Mouse (Mus musculus): Measurements from ENCODE around the gene Sf3a3. TPM values are rescaled to one million over a fixed set of nuclear protein-coding genes. Genes with fewer than 3 reads are reported as not detected.

Sf3a3 gene
- total RNA-seq, 1 experiment from 2014 or later, result 153 TPM

- peak; percentile 90 to 95 for ATAC-seq (replicated peaks in 1 of 2; ENCODE audit: insufficient read depth in 1 of 2, low FRiP score in 2 of 2, low TSS enrichment in 1 of 2, low read depth in 1 of 2, poor library complexity in 2 of 2, severe bottlenecking in 2 of 2)
Observed at GRCm38 (mm10) chr4:124759305-124759811, 44.8 kb downstream of the Sf3a3 start.

GRCm38 (mm10) chr4:124761201-124761600, 46.6 kb downstream of the Sf3a3 start:
- no peak for ATAC-seq (replicated peaks in 1 of 2; ENCODE audit: insufficient read depth in 1 of 2, low FRiP score in 2 of 2, low TSS enrichment in 1 of 2, low read depth in 1 of 2, poor library complexity in 2 of 2, severe bottlenecking in 2 of 2)

DNA sequence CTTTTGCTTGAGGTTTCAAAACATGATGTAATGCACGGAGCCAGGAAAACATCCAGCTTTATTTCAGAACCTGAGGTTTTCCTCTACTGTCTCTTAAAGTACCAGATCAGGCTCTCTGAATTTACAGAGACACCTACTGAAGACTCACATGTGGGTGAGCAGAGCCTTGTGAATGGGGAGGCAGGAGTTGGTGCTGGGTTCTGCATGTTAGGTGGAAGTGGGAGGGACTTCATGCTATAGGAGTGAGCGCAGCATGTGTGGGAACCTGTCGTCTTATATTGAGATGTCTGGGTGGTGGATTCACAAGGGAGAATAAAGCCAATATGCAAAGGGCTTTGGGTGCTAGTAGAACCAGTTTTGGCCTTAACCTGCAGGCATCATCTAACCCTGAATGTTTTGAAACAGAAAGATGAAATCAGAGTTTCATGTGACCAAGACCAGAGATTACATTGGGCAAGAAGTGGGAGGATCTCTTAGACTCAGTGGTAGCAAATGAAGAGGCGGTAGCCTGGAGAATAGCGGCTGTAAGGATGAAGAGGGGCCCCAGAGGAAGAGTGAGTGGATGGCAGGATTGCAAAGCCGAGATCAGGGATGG, 48.4 kb downstream of the Sf3a3 start:
- ATAC-seq (replicated peaks in 1 of 2; ENCODE audit: insufficient read depth in 1 of 2, low FRiP score in 2 of 2, low TSS enrichment in 1 of 2, low read depth in 1 of 2, poor library complexity in 2 of 2, severe bottlenecking in 2 of 2), result no peak

GRCm38 (mm10) chr4:124765802-124766565, 51.4 kb downstream of the Sf3a3 start:
- ATAC-seq (replicated peaks in 1 of 2; ENCODE audit: insufficient read depth in 1 of 2, low FRiP score in 2 of 2, low TSS enrichment in 1 of 2, low read depth in 1 of 2, poor library complexity in 2 of 2, severe bottlenecking in 2 of 2), result no peak

GRCm38 (mm10) chr4:124766566-124766940, 52.0 kb downstream of the Sf3a3 start:
- ATAC-seq (replicated peaks in 1 of 2; ENCODE audit: insufficient read depth in 1 of 2, low FRiP score in 2 of 2, low TSS enrichment in 1 of 2, low read depth in 1 of 2, poor library complexity in 2 of 2, severe bottlenecking in 2 of 2), result no peak

DNA sequence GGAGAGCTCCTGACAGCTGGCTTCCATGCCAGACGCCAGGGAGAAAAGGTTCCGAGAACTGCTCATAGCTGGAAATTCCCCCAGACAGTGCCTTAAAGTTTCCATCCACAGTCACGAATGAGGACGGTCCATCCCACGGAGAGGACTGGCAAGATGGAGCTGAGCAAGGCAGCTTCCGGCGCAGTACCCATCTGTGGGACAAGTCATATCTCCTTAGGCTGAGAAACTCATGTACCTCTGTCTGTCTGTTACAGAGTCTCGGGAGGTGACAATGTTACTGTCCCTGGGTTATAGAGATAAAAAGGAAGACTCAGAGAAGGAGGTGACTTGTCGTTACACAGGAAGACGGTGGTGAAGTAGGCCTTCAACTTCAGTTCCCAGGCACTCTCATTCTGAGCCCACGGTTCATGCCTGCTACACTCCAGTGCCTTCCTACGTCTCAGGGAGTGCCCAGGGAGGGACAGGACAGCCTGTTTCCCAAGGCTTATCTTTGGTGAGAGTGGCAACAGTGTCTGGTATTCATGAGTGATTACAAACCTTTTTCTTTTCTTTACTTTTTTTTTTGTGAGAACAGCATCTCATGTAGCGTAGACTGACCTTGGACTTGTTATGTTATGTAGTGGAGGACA, 54.5 kb downstream of the Sf3a3 start:
- ATAC-seq (replicated peaks in 1 of 2; ENCODE audit: insufficient read depth in 1 of 2, low FRiP score in 2 of 2, low TSS enrichment in 1 of 2, low read depth in 1 of 2, poor library complexity in 2 of 2, severe bottlenecking in 2 of 2), result 0 out of 4 replicates have a peak, but pooled peaks of 1 of the 2 experiments have one; percentile 5

- ATAC-seq (replicated peaks in 1 of 2; ENCODE audit: insufficient read depth in 1 of 2, low FRiP score in 2 of 2, low TSS enrichment in 1 of 2, low read depth in 1 of 2, poor library complexity in 2 of 2, severe bottlenecking in 2 of 2), result no peak
Observed at GRCm38 (mm10) chr4:124770624-124771023, 56.0 kb downstream of the Sf3a3 start.

DNA sequence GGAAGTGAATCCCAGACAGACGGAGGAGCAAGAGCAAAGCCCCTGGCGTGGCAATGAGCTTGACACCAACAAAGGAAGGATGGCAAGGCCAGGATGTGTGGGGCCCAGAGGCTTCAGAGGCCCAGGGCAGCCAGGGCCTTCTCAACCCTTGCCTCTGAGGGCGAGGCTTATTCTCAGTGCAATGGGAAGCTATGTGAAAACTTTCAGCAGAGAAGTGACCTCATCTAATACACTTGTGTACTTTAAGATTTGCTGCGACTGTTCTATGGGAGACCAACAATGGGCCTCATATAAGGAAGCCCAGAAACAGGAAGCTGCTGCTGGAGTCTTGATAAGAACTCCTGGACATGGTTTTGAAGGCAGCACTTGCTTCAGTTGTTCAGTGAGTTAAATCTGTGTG, 57.5 kb downstream of the Sf3a3 start:
- peak; percentile 80 to 82 for ATAC-seq (replicated peaks in 1 of 2; ENCODE audit: insufficient read depth in 1 of 2, low FRiP score in 2 of 2, low TSS enrichment in 1 of 2, low read depth in 1 of 2, poor library complexity in 2 of 2, severe bottlenecking in 2 of 2)

- ATAC-seq (replicated peaks in 1 of 2; ENCODE audit: insufficient read depth in 1 of 2, low FRiP score in 2 of 2, low TSS enrichment in 1 of 2, low read depth in 1 of 2, poor library complexity in 2 of 2, severe bottlenecking in 2 of 2), result no peak
Observed at GRCm38 (mm10) chr4:124773449-124773848, 58.9 kb downstream of the Sf3a3 start.

- no peak for ATAC-seq (replicated peaks in 1 of 2; ENCODE audit: insufficient read depth in 1 of 2, low FRiP score in 2 of 2, low TSS enrichment in 1 of 2, low read depth in 1 of 2, poor library complexity in 2 of 2, severe bottlenecking in 2 of 2)
Observed at GRCm38 (mm10) chr4:124773995-124774394, 59.4 kb downstream of the Sf3a3 start.

- peak in 1 of 2 experiments; percentile 37; a peak in 1 of 4 replicates for ATAC-seq (replicated peaks in 1 of 2; ENCODE audit: insufficient read depth in 1 of 2, low FRiP score in 2 of 2, low TSS enrichment in 1 of 2, low read depth in 1 of 2, poor library complexity in 2 of 2, severe bottlenecking in 2 of 2)
Observed at GRCm38 (mm10) chr4:124774429-124774828, 59.9 kb downstream of the Sf3a3 start.

- ATAC-seq (replicated peaks in 1 of 2; ENCODE audit: insufficient read depth in 1 of 2, low FRiP score in 2 of 2, low TSS enrichment in 1 of 2, low read depth in 1 of 2, poor library complexity in 2 of 2, severe bottlenecking in 2 of 2), result no peak
Observed at GRCm38 (mm10) chr4:124781361-124781760, 66.8 kb downstream of the Sf3a3 start.

Other genes starting within 250 kb of the Sf3a3 start
- not detected in 2 replicates for gene 3100002H09Rik, start 104.0 kb upstream of the Sf3a3 start, total RNA-seq (2017)
- not detected in 2 replicates for gene Pou3f1, start 58.0 kb upstream of the Sf3a3 start, total RNA-seq (2017)
- 77.8 and 93.4 TPM in 2 replicates for gene Utp11, start 21.2 kb upstream of the Sf3a3 start, total RNA-seq (2017)
- 9.7 and 15.5 TPM in 2 replicates for gene Fhl3, start 14.1 kb upstream of the Sf3a3 start, total RNA-seq (2017)
- gene Inpp5b, start 27.1 kb downstream of the Sf3a3 start, total RNA-seq (2017), result 33.5 and 42.3 TPM in 2 replicates
- gene Mtf1, start 87.3 kb downstream of the Sf3a3 start, total RNA-seq (2017), result 24.5 and 35.9 TPM in 2 replicates
- 37.7 and 54.7 TPM in 2 replicates for gene Yrdc, start 135.9 kb downstream of the Sf3a3 start, total RNA-seq (2017)
- gene 1110065P20Rik, start 136.4 kb downstream of the Sf3a3 start, total RNA-seq (2017), result 6.4 and 7.6 TPM in 2 replicates
- not detected in 2 replicates for gene Maneal, start 147.4 kb downstream of the Sf3a3 start, total RNA-seq (2017)
- not detected in 2 replicates for gene Epha10, start 166.1 kb downstream of the Sf3a3 start, total RNA-seq (2017)
- 14.3 and 15.4 TPM in 2 replicates for gene 9930104L06Rik, start 222.3 kb downstream of the Sf3a3 start, total RNA-seq (2017)
- 69.7 and 89.3 TPM in 2 replicates for gene Cdca8, start 224.5 kb downstream of the Sf3a3 start, total RNA-seq (2017)

Data from hematopoietic stem cell, adult 5-6 weeks (primary cell).